Mouse (Mus musculus) R1 (cell line): Measurements from ENCODE around the gene Kera.

ENCODE experiments used
- DNase-seq: peaks from one replicate; pipeline ENCODE4 v3.0.0-alpha.2; 2018; ENCODE audit warnings: low read depth, low spot score

Gene Kera

DNA sequence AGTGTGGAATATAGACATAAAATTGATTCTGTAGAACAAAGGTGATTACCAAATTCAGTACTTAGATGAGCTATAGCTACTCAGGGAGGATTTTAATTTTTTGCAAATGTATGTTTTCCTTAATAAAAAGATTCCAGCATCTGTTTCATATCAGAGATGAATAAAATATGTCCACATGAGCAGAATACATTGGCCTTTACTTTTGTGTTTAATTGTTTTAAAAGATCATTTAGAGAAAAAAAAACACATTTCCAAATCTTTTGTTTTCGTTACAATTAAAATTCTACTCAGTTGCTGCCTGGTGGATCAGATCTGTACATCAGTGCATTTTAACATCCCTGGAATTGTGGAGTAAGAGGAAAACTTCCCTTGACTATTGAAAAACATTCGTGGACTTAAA lies at the start of gene Kera:
Gene Kera (plus strand): TSS at position 301 of the 400 bp plus-strand sequence.
- DNase-seq = no peak

- no peak for DNase-seq
Measured at GRCm38 (mm10) chr10:97564957-97565856, 41.5 kb upstream of the Kera start, which contains the start of gene Lum. Lum (plus strand) TSS chr10:97565128.

DNA sequence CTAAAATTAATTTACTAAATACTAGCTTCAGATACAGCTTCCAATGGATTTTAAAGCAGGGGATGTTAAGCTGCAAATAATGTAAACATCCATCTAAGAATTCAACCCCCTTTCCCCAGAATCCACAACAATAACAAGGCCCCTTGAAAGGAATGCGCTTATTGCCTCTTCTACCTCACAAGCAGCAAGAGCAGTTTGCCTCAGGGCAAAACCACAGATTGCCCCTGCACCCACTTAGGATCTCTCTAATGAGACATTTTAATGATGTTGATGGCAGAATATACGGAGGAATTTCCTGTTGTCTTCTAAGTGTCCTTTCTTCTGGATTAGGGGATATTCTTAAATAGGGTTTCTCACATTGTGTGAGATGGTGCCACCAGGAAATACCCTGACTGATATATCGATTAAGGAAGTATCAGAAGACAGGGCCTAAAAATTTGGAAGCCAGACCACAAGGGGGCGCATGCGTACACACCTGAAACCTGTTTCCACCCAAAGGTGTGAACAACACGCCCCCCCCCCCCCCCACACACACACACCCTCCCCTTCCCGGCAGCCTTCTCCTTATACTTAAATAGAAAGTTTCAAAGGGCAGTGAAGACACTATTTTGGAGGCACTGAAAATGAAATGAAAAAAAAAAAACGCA lies 39.1 kb upstream of the Kera start:
- DNase-seq = peak; percentile 35

- DNase-seq = no peak
Measured at GRCm38 (mm10) chr10:97582543-97583231, 24.0 kb upstream of the Kera start.

DNA sequence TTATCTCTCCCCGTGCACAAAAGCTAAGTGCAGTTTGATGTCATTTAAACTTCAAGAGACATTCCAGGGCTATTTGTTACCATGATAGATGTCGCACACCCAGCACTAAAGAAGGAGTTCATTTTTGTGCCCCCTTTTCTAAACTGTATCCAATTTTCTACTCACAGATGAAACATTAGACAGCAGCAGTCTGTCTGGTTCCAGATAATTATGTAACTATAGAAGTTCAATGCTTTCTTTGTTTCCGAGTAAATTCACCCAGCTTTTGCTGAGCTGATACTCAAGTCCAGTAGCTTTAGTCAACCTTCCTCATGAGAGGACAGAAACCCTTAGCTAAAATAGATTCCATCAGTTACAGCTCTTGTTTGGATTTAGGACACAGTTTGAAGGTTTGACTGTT lies 22.5 kb upstream of the Kera start:
- no peak for DNase-seq

GRCm38 (mm10) chr10:97587159-97587558 lies 19.5 kb upstream of the Kera start:
- DNase-seq = no peak

GRCm38 (mm10) chr10:97589574-97589973 lies 17.1 kb upstream of the Kera start:
- no peak for DNase-seq

DNA sequence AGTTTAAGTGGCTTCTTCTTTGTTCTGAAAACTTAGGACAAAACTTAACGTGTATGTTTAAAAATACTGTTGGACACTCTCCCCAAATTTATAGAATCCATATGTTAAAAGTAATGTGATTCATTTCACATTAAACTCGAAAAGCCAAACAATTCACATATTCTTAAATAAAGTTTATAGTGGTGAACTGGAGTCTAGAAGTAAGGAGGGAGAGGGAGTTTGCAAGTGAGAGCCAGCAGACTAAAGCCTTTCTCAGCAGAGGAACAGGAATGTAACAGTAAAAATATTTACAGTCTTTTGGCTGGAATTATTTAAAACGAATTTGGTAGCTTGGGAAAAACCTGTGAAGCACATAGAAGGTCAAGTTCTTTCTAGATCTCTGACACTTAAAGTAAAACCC lies 15.6 kb upstream of the Kera start:
- DNase-seq = no peak

- DNase-seq = no peak
Measured at GRCm38 (mm10) chr10:97591685-97592084, 15.0 kb upstream of the Kera start.

- no peak for DNase-seq
Measured at GRCm38 (mm10) chr10:97595680-97596079, 11.0 kb upstream of the Kera start.

DNA sequence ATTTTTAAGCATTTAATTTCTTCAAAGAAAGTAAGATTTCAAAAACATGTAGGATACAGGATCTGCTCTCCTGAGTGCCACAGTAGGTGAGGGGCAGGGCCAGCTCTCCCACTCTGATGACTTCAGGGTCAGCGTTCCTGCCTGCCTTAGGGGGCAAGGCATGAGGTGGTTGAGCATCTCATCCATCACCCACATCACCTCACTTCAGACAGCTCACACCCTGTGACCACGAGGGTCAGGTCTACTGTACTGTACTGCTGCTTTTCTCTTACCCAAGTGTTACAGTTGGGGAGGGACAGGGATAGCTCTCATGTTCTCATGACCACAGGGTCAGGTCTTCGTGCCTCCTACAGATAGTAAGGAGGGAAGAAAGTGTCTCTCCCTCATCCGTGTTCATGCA lies 4.9 kb upstream of the Kera start:
- no peak for DNase-seq

- no peak for DNase-seq
Measured at GRCm38 (mm10) chr10:97603256-97603655, 3.4 kb upstream of the Kera start.

- no peak for DNase-seq
Measured at GRCm38 (mm10) chr10:97622328-97622727, 15.6 kb downstream of the Kera start.

DNA sequence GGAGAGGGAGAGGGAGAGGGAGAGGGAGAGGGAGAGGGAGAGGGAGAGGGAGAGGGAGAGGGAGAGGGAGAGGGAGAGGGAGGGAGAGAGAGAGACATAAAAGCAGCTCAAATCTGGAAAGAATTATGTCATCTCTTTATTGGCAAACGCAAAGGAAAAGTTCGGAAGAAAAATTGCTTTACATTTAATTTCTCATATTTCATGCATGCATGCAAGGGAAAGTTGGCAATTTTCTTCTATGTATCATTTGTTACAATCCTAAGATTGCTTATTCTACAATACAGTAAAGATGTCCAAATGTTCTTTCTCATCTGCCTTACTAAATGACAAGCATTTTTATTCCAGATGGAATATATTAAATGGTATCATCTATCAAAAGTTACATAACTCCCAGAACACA lies 17.7 kb downstream of the Kera start:
- no peak for DNase-seq

DNA sequence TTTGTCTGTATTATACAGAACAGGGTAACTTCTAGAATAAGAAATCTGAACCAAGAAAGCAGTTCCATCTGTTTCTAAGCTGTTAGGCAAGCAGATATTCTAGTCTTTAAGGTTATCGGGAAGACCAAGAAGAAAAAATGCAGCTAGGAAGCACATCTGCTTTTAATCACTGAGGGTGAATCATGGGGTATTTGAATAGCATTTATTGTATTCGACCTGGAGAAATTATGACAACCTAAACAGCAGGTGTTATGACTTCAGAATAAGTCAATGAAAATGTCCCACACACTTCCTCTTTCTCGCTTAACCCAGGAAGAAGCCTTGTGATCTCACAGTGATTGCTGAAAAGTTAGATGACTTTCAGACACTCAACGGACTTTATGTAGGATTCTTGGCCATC lies 18.4 kb downstream of the Kera start:
- no peak for DNase-seq

DNA sequence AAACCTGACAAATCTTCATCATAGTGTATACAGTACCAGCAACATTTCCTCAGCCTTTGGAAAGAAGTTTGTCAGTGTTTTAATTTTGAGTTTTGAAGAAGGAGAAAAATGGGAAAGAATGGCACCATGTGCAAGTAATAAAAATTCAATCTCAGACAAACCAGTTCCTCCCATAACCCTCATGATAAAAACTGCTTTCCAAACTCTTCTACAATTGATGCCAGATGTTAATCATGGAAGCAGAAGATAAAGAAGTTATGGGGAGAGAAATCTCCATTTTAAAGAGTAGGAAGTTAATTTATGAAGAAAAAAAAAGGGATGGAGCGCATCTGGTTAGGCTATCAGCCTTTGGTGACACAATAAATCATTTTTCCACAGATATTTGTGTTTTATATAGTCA lies 19.9 kb downstream of the Kera start:
- DNase-seq = no peak

DNA sequence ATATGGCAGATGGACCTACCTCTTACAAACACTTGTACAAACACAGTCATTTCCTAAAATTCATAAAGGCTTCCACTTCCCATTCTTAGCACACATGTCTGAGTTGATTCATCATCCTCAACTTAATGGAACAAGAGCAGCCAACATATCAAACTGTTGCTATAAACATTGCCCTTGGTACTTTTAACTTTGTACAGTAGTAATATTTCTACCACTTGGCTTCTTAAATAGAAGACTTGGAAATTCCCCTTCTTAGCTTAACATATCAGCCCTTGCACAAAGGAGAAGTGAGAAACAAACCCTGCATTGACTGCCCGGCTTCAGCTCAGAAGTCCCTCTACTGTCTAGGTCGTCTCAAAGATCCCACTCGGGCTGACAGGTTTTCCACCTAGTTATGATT lies 24.4 kb downstream of the Kera start:
- DNase-seq = no peak

DNA sequence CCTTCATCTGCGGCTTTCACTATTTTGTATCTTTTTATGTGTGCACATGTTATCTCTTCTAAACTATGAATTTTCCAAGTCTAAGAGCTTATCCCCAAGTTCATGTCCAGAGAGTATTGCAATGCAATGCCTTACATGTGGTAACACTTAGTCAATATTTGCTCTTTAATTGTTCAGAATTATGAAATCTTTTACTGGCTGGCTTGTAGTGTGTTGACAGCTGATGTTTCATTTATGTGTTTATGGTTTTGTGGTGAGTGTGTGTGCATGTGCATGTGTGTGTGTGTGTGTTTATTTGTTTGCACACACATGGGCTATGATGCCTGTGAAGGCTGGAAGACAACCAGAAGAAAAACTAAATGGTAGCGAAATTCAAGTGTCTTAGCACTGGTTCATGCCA lies 35.2 kb downstream of the Kera start:
- DNase-seq = no peak

- DNase-seq = no peak
Measured at GRCm38 (mm10) chr10:97643768-97644167, 37.1 kb downstream of the Kera start, which contains the start of gene Epyc. Epyc (plus strand) TSS chr10:97644068.

DNA sequence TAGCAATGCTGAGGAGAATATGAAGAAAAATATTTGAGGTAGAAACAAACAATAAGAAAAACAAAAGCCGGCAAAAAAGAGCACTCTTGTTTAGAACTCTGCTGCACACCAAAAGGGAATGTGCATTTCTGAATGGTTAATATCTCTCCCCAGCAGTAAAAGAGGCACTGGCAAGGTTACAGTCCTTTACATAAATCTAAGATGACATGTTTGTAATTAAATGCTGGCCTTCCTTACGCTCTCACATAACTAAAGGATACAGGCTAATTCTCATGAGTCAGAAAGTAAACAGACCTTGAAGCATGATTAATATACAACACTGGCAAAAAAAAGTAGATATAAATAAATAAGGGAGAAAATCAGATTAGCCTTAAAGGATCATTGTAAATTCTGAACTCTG lies 43.7 kb downstream of the Kera start:
- no peak for DNase-seq

- DNase-seq = no peak
Measured at GRCm38 (mm10) chr10:97659489-97659888, 52.8 kb downstream of the Kera start.
